Mouse (Mus musculus) lung, postnatal 4 days (tissue): ENCODE data around the gene Mcu.

Experiments used
- DNase-seq, 2 experiments: peaks; one replicate each; pipeline ENCODE4 v3.0.0; 2021

Gene Mcu

GRCm38 (mm10) chr10:59568665-59569480, 47.6 kb downstream of the Mcu start:
- DNase-seq: no peak

GRCm38 (mm10) chr10:59566968-59567367, 49.5 kb downstream of the Mcu start:
- no peak for DNase-seq

GRCm38 (mm10) chr10:59565995-59566410, 50.5 kb downstream of the Mcu start:
- no peak for DNase-seq

GRCm38 (mm10) chr10:59564551-59564950, 51.9 kb downstream of the Mcu start:
- no peak for DNase-seq

GRCm38 (mm10) chr10:59562511-59562910, 54.0 kb downstream of the Mcu start:
- DNase-seq: no peak

GRCm38 (mm10) chr10:59560126-59560525, 56.4 kb downstream of the Mcu start:
- DNase-seq: no peak

GRCm38 (mm10) chr10:59558602-59559001, 57.9 kb downstream of the Mcu start:
- no peak for DNase-seq

- DNase-seq: no peak
Observed at GRCm38 (mm10) chr10:59558164-59558563, 58.3 kb downstream of the Mcu start.

GRCm38 (mm10) chr10:59556541-59556940, 60.0 kb downstream of the Mcu start:
- DNase-seq: no peak

- DNase-seq: no peak
Observed at GRCm38 (mm10) chr10:59554243-59554642, 62.2 kb downstream of the Mcu start.

GRCm38 (mm10) chr10:59552456-59552855, 64.0 kb downstream of the Mcu start:
- no peak for DNase-seq

- DNase-seq: no peak
Observed at GRCm38 (mm10) chr10:59548768-59549333, 67.6 kb downstream of the Mcu start.

- no peak for DNase-seq
Observed at GRCm38 (mm10) chr10:59548211-59548610, 68.3 kb downstream of the Mcu start.

GRCm38 (mm10) chr10:59547426-59547825, 69.1 kb downstream of the Mcu start:
- no peak for DNase-seq

- no peak for DNase-seq
Observed at GRCm38 (mm10) chr10:59545169-59545568, 71.3 kb downstream of the Mcu start.

GRCm38 (mm10) chr10:59543351-59543750, 73.1 kb downstream of the Mcu start:
- DNase-seq: peak in 1 of 2 experiments; percentile 40

- no peak for DNase-seq
Observed at GRCm38 (mm10) chr10:59541466-59541865, 75.0 kb downstream of the Mcu start.

- no peak for DNase-seq
Observed at GRCm38 (mm10) chr10:59540596-59540995, 75.9 kb downstream of the Mcu start.

GRCm38 (mm10) chr10:59540081-59540480, 76.4 kb downstream of the Mcu start:
- no peak for DNase-seq

- DNase-seq: peak; percentile 51 to 65
Observed at GRCm38 (mm10) chr10:59539533-59539875, 77.0 kb downstream of the Mcu start.

- no peak for DNase-seq
Observed at GRCm38 (mm10) chr10:59538767-59539532, 77.5 kb downstream of the Mcu start.

GRCm38 (mm10) chr10:59538063-59538462, 78.4 kb downstream of the Mcu start:
- DNase-seq: no peak

- DNase-seq: no peak
Observed at GRCm38 (mm10) chr10:59537579-59537978, 78.9 kb downstream of the Mcu start.

GRCm38 (mm10) chr10:59532256-59532655, 84.2 kb downstream of the Mcu start:
- no peak for DNase-seq
